Mouse (Mus musculus) kidney, adult 9 months (tissue): ENCODE data around the gene Olfr49.

Source experiments
- DNase-seq: peaks from one replicate; pipeline ENCODE4 v3.0.0; 2022

The Olfr49 gene

GRCm38 (mm10) chr14:54284839-54285238 lies at the start of gene Olfr49:
Gene Olfr49 (minus strand): TSS chr14:54284939.
- no peak for DNase-seq

- DNase-seq: peak; percentile 20
These were observed 48.9 kb upstream of the Olfr49 start for GRCm38 (mm10) chr14:54333452-54334189.

DNA sequence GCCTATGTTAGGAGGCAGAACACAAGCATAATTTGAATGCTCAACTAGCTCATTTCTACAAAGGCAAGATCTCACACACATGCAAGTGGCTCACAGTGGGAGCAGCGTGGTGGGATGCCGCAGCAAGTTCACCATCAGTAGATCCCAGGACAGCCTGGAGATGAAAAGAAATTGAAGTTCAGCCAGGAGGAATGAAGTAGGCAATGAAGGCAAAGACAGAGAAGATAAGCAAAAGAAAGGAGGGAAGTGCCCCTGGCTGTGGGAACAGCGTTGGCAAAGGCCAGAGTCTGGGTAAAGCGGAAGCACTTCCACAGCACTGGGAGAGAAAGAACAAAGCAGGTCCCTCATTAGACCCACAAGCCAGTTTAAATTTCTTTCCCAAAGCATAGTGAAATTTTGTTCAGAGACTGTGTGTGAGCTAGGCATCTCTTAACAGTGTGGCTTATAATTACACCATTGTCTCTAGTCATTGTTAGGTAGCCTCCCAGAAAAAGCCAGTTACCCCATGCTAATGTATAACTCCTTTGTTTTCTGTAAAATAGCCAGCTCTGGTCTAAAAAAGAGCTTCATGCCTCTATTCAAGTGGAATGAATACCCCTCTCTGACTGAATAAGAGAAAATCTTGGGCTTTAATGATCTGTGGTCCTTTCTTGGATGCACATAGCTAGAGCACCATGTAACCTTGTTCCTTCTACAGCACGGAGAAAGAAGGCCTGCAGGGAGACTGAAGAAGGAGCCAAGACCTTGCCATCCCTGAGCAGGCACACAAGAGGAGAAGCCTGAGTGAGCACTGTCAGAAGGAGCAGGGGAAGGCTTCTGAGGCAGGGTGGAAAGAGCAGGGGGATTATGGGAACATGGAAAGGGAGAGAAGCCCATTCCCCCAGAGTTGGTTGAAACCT lies 47.7 kb upstream of the Olfr49 start:
- no peak for DNase-seq

DNA sequence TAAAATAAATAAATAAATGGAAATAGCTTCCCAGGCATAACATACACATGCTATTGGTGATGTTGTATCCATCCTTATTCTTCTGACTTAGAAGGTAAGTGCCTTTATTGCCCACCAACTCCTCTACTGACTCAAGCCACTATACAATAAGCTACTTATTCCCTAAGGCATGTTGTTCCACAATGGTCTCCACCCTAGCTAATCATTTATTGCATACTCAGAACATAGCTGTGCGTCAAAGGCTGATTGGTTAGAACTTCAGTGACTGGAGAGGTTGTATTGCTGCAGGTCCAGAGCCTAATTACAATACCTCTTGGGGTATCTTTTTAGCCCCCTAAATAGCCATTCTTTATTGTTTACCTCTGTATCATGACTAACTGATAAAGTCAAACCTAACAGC lies 46.4 kb upstream of the Olfr49 start:
- no peak for DNase-seq

GRCm38 (mm10) chr14:54329201-54329600 lies 44.5 kb upstream of the Olfr49 start:
- no peak for DNase-seq

GRCm38 (mm10) chr14:54328548-54328947 lies 43.8 kb upstream of the Olfr49 start:
- DNase-seq: no peak

- no peak for DNase-seq
These were observed 39.7 kb upstream of the Olfr49 start for GRCm38 (mm10) chr14:54324486-54324885.

- no peak for DNase-seq
These were observed 37.0 kb upstream of the Olfr49 start for GRCm38 (mm10) chr14:54321556-54322376.

- DNase-seq: no peak
These were observed 27.0 kb upstream of the Olfr49 start for GRCm38 (mm10) chr14:54311763-54312162.

- no peak for DNase-seq
These were observed 15.9 kb upstream of the Olfr49 start for GRCm38 (mm10) chr14:54300676-54301075.

DNA sequence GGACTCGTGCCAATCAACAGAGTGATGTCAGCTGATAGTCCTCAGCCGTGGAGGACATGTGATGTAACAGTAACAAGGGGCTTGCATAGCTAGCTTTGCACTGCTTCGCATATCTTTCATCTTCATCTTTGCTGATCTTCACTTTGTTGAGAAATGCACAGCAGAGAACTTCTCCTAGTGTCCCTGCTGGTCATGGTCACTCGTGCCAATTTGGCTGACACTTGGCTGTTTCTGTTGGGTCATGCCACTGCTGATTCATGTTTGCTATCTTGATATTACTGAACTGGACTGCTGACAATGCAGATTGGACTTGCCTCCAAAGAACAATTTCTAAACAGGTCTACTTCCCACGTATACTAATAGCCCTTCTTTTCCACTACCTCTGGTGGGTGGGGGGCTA lies 15.4 kb upstream of the Olfr49 start:
- no peak for DNase-seq

- DNase-seq: no peak
These were observed 8.3 kb downstream of the Olfr49 start for GRCm38 (mm10) chr14:54276446-54276845.

DNA sequence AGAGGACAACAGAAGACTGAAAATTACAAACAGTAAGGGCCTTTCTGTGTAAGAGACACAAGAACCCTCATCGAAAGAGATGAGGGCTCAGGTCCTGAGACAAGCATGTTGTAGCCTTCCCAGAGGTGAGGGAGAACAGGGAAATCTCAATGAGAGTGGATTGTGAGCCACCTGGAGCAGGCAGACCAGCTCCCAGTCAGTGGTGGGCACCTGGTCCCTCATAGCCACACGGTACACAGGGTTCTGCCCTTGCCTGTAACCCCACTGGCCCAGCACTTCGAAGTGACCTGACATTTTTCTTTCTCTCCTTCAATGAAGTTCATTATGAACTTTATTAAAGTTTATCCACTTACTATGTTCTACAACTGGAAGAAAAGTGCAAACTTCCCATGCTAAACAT lies 12.0 kb downstream of the Olfr49 start:
- no peak for DNase-seq

DNA sequence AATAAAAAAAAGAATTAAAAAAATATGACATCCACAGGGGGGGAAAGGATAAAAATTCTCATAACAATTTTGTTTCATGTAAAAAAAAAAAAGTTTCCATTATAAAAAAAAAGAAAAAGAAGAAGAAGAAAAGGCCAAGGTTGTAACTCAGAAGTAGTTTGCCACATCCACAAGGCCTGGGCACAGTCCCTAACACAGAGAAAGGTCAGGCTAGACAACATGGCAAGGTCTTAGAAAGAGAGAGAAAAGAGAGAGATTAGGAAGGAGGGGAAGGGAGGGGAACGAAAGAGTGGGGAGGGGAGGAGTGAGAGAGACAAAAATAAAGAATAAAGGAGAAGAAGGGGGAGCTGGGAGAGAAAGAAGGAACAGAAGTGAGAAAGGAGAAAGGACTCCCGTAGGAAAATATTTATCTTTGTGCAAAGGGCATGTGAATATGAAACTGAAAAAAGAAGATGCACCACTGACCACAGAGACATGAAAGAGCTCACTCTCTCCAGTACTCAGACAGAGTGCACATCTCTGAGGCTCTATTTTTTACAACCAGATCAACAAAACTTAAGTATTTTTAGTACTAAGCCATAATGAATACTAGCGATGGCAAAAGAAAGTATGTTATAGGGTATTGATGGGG lies 12.6 kb downstream of the Olfr49 start:
- no peak for DNase-seq

GRCm38 (mm10) chr14:54270413-54270812 lies 14.3 kb downstream of the Olfr49 start:
- DNase-seq: no peak

DNA sequence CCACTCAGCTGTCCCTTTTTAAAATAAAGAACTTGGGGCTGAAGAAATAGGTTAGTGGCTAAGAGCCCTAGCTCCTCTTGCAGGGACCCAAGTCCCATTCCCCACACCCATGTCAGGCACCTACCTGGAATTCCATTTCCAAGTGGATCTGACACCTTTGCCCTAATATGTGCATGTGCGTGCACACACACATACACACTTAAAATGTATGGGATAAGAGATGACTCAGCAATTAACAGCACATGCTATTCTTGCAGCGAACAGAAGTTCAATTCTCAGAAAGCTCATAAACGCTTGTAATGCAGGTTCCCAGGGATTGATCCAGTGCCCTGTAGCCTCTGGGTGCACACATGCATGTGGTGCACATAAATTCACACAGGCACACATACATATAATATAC lies 15.2 kb downstream of the Olfr49 start:
- DNase-seq: no peak

- no peak for DNase-seq
These were observed 16.8 kb downstream of the Olfr49 start for GRCm38 (mm10) chr14:54267966-54268365.

DNA sequence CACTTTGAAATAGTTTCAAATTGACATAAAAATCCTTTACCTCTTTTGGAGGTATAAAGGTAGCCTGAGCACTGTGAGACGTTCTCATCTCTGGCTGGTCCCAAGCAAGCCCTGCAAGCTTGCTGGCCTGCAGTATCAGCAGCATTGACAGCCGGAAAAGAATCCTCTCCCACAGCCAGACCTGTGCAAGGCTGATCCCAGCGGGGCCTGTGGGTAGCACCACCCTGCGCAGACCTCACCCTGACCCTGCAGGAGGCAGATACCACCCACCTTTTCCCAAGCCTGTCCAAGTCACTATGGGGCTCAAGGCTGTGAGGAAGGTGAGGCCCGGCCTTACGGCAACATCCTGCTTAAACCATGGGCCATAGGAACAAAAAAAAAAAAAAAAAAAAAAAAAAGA lies 18.8 kb downstream of the Olfr49 start:
- no peak for DNase-seq

DNA sequence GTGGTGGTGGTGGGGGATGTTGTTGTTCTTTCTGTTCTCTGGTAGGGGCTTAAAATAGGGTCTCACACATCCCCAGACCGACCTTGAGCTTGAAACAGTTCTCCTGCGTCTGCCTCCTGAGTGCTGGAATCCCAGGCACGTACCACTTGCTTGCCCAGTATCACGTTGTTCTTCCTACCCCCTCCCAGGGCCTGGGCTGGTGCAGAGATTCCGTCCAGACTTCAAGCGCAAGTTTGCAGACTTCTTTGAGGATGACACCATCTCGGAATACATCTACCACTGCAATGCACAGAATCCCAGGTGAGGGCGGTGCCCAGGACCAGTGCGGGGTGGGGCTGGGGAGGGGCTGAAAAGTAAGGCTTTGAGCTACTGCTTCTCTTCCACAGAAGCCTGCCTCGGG lies 19.6 kb downstream of the Olfr49 start:
- DNase-seq: no peak

DNA sequence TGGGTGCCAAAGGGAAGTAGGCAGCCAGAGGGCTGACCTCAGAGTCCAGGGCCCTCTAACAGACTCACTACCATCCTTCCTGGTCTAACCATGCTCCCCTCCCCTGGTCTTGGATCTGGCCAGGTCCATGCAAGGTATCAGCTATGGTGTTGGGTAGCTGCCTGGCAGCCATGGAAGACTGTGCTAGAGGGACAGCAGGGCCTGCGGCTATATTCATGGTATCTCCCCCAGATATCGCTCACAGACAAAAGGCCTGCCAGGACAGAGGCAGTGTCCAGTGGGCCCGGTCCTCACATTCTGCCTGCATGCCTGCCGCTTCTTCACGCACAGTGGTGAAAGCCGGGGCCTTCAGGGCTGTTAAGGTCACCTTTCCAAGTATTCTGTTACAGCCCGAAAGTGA lies 20.5 kb downstream of the Olfr49 start:
- no peak for DNase-seq

DNA sequence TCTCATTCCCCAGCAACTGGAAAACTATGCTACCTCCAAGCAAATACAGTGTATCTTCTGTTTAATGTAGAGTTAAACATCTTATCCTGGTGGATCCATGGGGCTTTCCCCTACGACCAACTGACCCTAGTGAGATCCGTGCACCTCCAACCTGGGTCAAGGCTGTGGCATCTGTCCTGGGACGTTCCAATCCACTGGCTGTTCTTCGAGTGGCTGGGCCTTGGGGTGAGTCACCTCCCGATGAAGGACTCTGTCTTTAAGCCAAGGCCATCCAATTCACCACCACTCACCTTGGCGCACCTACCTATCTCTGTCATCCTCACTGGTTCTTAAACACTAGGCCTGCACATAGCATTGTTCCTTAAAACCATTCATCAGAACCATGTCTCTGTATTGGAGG lies 21.6 kb downstream of the Olfr49 start:
- no peak for DNase-seq

- no peak for DNase-seq
These were observed 22.1 kb downstream of the Olfr49 start for GRCm38 (mm10) chr14:54262622-54263021.

DNA sequence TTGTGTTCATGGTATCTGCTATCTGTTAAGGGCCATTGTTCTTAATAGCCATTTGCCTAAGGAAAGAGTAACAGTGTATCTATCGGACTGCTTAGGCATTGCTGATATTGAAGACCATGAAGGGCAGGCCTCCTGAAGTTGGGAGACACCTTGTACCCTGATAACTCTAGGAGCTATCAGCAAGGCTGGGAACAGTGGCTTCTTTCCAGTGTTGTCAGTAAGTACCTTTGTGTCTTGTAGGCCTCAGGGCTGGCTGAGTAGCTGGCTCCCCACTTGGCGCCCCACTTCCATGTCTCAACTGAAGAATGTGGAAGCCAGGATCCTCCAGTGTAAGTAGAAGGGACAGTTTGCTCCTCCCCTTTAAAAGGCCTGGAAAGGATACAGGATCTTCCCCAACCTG lies 23.4 kb downstream of the Olfr49 start:
- DNase-seq: no peak
